Mouse (Mus musculus) C2C12 (cell line): ENCODE measurements around the gene Surf1. TPM values are rescaled to one million over a fixed set of nuclear protein-coding genes. Genes with fewer than 3 reads are reported as not detected.

ENCODE experiments used
- H3K27me3 ChIP-seq: one replicate; pipeline ENCODE4 v1.6.1; 2011; ENCODE audit not compliant: control insufficient read depth, insufficient read depth, insufficient read length
- H3K36me3 ChIP-seq: one replicate; pipeline ENCODE4 v1.6.1; 2011; ENCODE audit not compliant: control insufficient read depth, insufficient read depth
- H3K4me3 ChIP-seq: one replicate; pipeline ENCODE4 v1.5.1; 2011; ENCODE audit warnings: mild to moderate bottlenecking, control low read depth; ENCODE audit not compliant: poor library complexity, insufficient read depth, severe bottlenecking
- H3K79me2 ChIP-seq: one replicate; pipeline ENCODE4 v1.6.1; 2011; ENCODE audit not compliant: control insufficient read depth, insufficient read depth
- H3K79me3 ChIP-seq: one replicate; pipeline ENCODE4 v1.6.1; 2011; ENCODE audit warnings: low read depth, control low read depth
- H3ac ChIP-seq: one replicate; pipeline ENCODE3; 2011; ENCODE audit warnings: low read depth; ENCODE audit not compliant: control insufficient read depth, insufficient read length
- CEBPB ChIP-seq: IDR thresholded peaks from one replicate; pipeline ENCODE4 v1.6.1; 2011; ENCODE audit warnings: low read depth, mild to moderate bottlenecking, control low read depth, moderate library complexity
- CTCF ChIP-seq: IDR thresholded peaks from one replicate; pipeline ENCODE4 v1.5.1; 2011; ENCODE audit not compliant: control insufficient read depth, insufficient read depth, insufficient read length
- FOSL1 ChIP-seq: IDR thresholded peaks from one replicate; pipeline ENCODE4 v1.8.0; 2011; ENCODE audit warnings: mild to moderate bottlenecking, low read length; ENCODE audit not compliant: poor library complexity, insufficient read depth, severe bottlenecking
- MAX ChIP-seq: IDR thresholded peaks from one replicate; pipeline ENCODE4 v1.6.1; 2011; ENCODE audit warnings: mild to moderate bottlenecking, control low read depth
- MYOD1 ChIP-seq: IDR thresholded peaks from one replicate; pipeline ENCODE4 v1.6.1; 2011; ENCODE audit warnings: low read depth; ENCODE audit not compliant: control insufficient read depth, insufficient read length
- MYOG ChIP-seq: IDR thresholded peaks from one replicate; pipeline ENCODE4 v1.6.1; 2011; ENCODE audit not compliant: control insufficient read depth, insufficient read length; ENCODE audit errors: extremely low read depth
- USF1 ChIP-seq: IDR thresholded peaks from one replicate; pipeline ENCODE4 v1.6.1; 2011; ENCODE audit warnings: low read depth, mild to moderate bottlenecking, control low read depth, moderate library complexity
- polyA plus RNA-seq: library from polyadenylated mRNA; unstranded; fragments of >200 nt; fragmentation: generic; extraction: Trizol; gene quantifications from one replicate; pipeline ENCODE4 v1.2.1, GENCODE M21; 2012; ENCODE audit warnings: missing spikeins

The Surf1 gene
- polyA plus RNA-seq, 1 experiment = 40.8 TPM

GRCm38 (mm10) chr2:26878571-26878970, 37.8 kb downstream of the Surf1 start:
- Histone ChIP-seq H3K36me3 (no peaks in the 10 kb centered on the region), H3K79me3 (no peaks in the 10 kb centered on the region), H3K4me3 (no peak overlapping the region), H3K27me3 (no peaks in the 10 kb centered on the region), H3K79me2 (no peaks in the 10 kb centered on the region), H3ac (no peak overlapping the region)
- TF ChIP-seq FOSL1 = no peak
- no peak for TF ChIP-seq CTCF
- TF ChIP-seq USF1 = no peak
- TF ChIP-seq MAX = no peak
- TF ChIP-seq MYOD1 = no peak
- no peak for TF ChIP-seq MYOG
- no peak for TF ChIP-seq CEBPB

DNA sequence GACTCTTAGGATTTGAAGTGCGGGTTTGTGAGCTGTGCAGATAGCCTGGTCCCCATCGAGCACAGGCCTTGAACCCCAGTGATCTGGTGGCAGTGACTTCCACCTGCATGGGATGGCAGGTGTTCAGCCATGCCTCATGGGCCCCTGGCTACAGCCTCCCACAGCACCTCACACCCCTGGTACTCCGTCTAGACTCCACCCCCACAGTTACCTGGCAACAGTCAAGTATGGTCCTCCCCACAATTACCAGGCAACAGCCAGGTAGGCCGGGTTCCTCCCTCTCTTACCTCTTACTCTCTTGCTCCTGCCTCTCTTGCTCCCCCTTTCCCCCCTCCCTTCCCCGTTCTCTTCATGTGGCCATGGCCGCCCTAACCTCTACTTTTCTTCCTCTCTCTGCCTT, 45.7 kb downstream of the Surf1 start:
- H3K27me3 ChIP-seq = peaks cover 36% of the 10 kb centered on the region
- TF ChIP-seq MYOD1 (no peak), MYOG (no peak), CTCF (no peak), FOSL1 (no peak), CEBPB (no peak), USF1 (no peak), MAX (no peak)
- H3K79me3 ChIP-seq = no peaks in the 10 kb centered on the region
- H3K4me3 ChIP-seq = no peak overlapping the region
- no peaks in the 10 kb centered on the region for H3K36me3 ChIP-seq
- H3K79me2 ChIP-seq = no peaks in the 10 kb centered on the region
- H3ac ChIP-seq = no peak overlapping the region

- Histone ChIP-seq H3K4me3 (no peak within 1 kb of the TSS), H3K36me3 (no peaks in the 10 kb centered on the region), H3K79me2 (no peaks in the 10 kb centered on the region), H3K27me3 (peaks cover 25% of the 10 kb centered on the region), H3ac (no peak within 1 kb of the TSS), H3K79me3 (no peaks in the 10 kb centered on the region)
- TF ChIP-seq MYOG = no peak
- no peak for TF ChIP-seq CEBPB
- TF ChIP-seq MYOD1 = no peak
- no peak for TF ChIP-seq USF1
- no peak for TF ChIP-seq FOSL1
Observed at GRCm38 (mm10) chr2:26864879-26865278, 51.5 kb downstream of the Surf1 start, which contains the start of gene Abo. Gene Abo, minus strand, starts transcription at chr2:26864979.

Other genes with a start within 250 kb of the Surf1 start
- not detected for gene Lcn4, start 245.2 kb downstream of the Surf1 start, polyA plus RNA-seq
- gene Abo, start 51.6 kb downstream of the Surf1 start, polyA plus RNA-seq = not detected
- gene Surf6, start 13.7 kb downstream of the Surf1 start, polyA plus RNA-seq = 20.1 TPM
- gene Med22, start 5.9 kb downstream of the Surf1 start, polyA plus RNA-seq = 71.0 TPM
- 3,080 TPM for gene Rpl7a, start 5.8 kb downstream of the Surf1 start, polyA plus RNA-seq
- gene Surf2, start 163 bp downstream of the Surf1 start, polyA plus RNA-seq = 42.6 TPM
- 165 TPM for gene Surf4, start 17.4 kb upstream of the Surf1 start, polyA plus RNA-seq
- not detected for gene Stkld1, start 17.5 kb upstream of the Surf1 start, polyA plus RNA-seq
- gene Rexo4, start 47.9 kb upstream of the Surf1 start, polyA plus RNA-seq = 30.0 TPM
- gene Adamts13, start 56.9 kb upstream of the Surf1 start, polyA plus RNA-seq = 0.09 TPM
- gene Cacfd1, start 93.4 kb upstream of the Surf1 start, polyA plus RNA-seq = 18.4 TPM
- 0.55 TPM for gene Slc2a6, start 111.5 kb upstream of the Surf1 start, polyA plus RNA-seq
- gene Mymk, start 155.6 kb upstream of the Surf1 start, polyA plus RNA-seq = 3.8 TPM
- gene Adamtsl2, start 162.8 kb upstream of the Surf1 start, polyA plus RNA-seq = 0.04 TPM
- gene Fam163b, start 226.0 kb upstream of the Surf1 start, polyA plus RNA-seq = not detected
- gene Dbh, start 248.7 kb upstream of the Surf1 start, polyA plus RNA-seq = 0.06 TPM